Mouse (Mus musculus) limb, embryonic 10.5 days (tissue): ENCODE measurements at regions not wholly inside any gene's neighbourhood (a gene's known extent, or its start where the extent isn't known, plus 50 kb on each side); places are given as distances from the start of the nearest gene placed in this dataset.

Experiments
- DNase-seq: peaks from one replicate; pipeline ENCODE4 v3.0.0-alpha.2; 2017; ENCODE audit warnings: low spot score
- H3K27ac ChIP-seq: fragments of 300-500 bp; sonication (generic); 2 replicates; pipeline ENCODE4 v1.5.1; 2016; ENCODE audit warnings: mild to moderate bottlenecking
- H3K27me3 ChIP-seq: fragments of 300-500 bp; sonication (generic); 2 replicates; pipeline ENCODE4 v1.6.1; 2016; ENCODE audit warnings: low read depth, mild to moderate bottlenecking; ENCODE audit not compliant: poor library complexity, severe bottlenecking
- H3K36me3 ChIP-seq: fragments of 300-500 bp; sonication (generic); 2 replicates; pipeline ENCODE4 v1.6.1; 2016; ENCODE audit warnings: mild to moderate bottlenecking, moderate library complexity
- H3K4me1 ChIP-seq: fragments of 300-500 bp; sonication (generic); 2 replicates; pipeline ENCODE4 v1.6.1; 2016
- H3K4me3 ChIP-seq: fragments of 300-500 bp; sonication (generic); 2 replicates; pipeline ENCODE4 v1.5.1; 2016; ENCODE audit warnings: mild to moderate bottlenecking, moderate library complexity
- H3K9me3 ChIP-seq: fragments of 300-500 bp; sonication (generic); replicated peaks from 2 replicates; pipeline ENCODE4 v1.6.1; 2016; ENCODE audit warnings: mild to moderate bottlenecking
- WGBS: fragments of 180-500 bp; shearing (Covaris S2); methylation state at CpG from one replicate; pipeline ENCODE4 v1.1.7; 2016; 5-methylcytosine and 5-hydroxymethylcytosine counted together

- H3K27ac ChIP-seq = no peak overlapping the region
- DNase-seq = no peak
- 77% methylated on average over 7 of the region's 7 CpGs for WGBS
These were observed 846.7 kb downstream of the Synb start for GRCm38 (mm10) chr14:68447240-68447923.

DNA sequence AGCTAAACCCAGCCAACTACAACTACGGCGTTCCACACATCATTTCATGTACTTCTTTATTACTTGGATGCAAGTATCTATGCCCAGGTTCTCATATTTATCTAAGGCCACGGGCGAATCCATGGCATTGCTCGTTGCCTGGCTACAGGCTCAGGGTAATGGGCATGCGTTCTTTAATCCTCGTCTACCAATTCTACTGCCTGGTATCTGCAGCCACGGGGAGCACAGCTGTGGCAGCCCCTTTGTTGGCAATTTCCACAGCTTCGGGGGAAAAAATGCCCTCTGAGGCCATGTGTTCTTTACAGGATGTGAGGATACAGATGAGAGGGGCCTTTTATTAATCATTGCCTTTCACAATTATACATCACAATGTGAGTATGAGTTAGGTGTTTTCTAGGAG is 860.8 kb downstream of the Synb start:
- Histone ChIP-seq H3K27ac (no peak overlapping the region), H3K4me3 (no peak overlapping the region), H3K9me3 (no peaks in the 10 kb centered on the region), H3K4me1 (no peaks in the 10 kb centered on the region), H3K27me3 (no peaks in the 10 kb centered on the region), H3K36me3 (no peaks in the 10 kb centered on the region)
- WGBS = 94% methylated on average over 9 of the region's 9 CpGs
- no peak for DNase-seq

More at GRCm38 (mm10) chr14:68447240-68447923, 846.7 kb downstream of the Synb start:
- no peak overlapping the region for H3K4me3 ChIP-seq
- H3K9me3 ChIP-seq = no peaks in the 10 kb centered on the region
- H3K27me3 ChIP-seq = no peaks in the 10 kb centered on the region
- H3K4me1 ChIP-seq = no peaks in the 10 kb centered on the region
- H3K36me3 ChIP-seq = no peaks in the 10 kb centered on the region

DNA sequence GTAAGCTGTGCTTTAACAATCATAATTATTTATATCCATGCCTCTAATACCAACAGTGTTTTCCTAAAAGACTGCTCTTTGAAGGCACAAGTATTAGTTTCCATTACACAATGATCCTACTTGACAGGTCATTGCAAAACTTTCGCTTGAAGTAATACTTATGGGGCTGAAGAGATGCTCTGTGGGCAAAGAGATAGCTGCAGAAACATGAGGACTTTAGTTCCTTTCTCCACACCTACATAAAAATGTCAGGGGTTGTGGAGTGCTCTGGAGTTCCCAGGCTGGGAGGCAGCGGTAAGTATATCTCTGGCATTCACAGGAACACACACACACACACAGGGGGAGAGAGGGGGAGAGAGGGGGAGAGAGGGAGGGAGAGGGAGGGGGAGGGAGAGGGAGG is 862.0 kb downstream of the Synb start:
- WGBS = 70% methylated on average over 2 of the region's 2 CpGs
- H3K27ac ChIP-seq = no peak overlapping the region
- no peaks in the 10 kb centered on the region for H3K4me1 ChIP-seq
- no peaks in the 10 kb centered on the region for H3K9me3 ChIP-seq
- no peaks in the 10 kb centered on the region for H3K27me3 ChIP-seq
- no peak overlapping the region for H3K4me3 ChIP-seq
- no peak for DNase-seq
- no peaks in the 10 kb centered on the region for H3K36me3 ChIP-seq

DNA sequence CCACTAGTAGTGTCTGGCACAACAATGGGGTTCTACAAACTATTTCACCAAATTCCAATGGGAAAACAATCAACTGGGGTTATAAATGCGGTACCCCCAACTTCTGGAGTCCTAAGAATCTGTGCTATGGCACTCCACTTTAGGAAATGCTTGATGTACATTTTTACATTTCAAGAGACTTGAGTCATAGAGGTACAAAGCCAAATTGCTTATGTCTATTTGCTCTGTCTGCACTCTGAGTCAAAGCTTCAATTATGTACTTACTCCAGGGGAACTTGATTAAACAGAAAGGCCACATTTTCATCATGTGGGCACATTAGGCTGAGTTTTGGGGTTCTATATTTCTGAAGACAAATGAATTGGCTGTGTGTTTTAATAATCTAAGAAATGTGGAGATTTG is 866.9 kb downstream of the Synb start:
- no peaks in the 10 kb centered on the region for H3K36me3 ChIP-seq
- no peak overlapping the region for H3K4me3 ChIP-seq
- no peak overlapping the region for H3K27ac ChIP-seq
- WGBS = 96% methylated on average over 1 of the region's 1 CpGs
- no peaks in the 10 kb centered on the region for H3K9me3 ChIP-seq
- H3K4me1 ChIP-seq = no peaks in the 10 kb centered on the region
- H3K27me3 ChIP-seq = no peaks in the 10 kb centered on the region
- DNase-seq = no peak

DNA sequence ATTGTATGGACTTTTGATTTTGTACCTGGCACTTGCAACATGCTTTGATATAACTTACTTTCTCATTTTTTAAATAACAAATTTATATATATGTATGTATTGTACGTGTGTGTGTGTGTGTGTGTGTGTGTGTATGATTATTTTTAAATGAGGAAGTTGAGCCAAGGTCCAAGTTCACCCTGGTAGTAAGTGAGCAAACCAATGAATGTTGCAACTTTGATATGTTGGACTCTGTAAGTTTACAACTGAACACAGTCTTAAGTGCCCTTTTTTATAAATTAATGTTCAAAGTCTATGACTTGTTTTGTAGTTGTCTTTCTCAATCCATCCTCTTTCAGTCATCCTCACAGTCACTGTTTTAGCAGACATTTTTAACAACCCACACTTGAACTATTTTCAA is 901.7 kb downstream of the Synb start:
- Histone ChIP-seq H3K4me1 (no peaks in the 10 kb centered on the region), H3K9me3 (no peaks in the 10 kb centered on the region), H3K4me3 (no peak overlapping the region), H3K27me3 (no peaks in the 10 kb centered on the region), H3K27ac (no peak overlapping the region), H3K36me3 (no peaks in the 10 kb centered on the region)
- DNase-seq = no peak
- WGBS = 84% methylated on average over 1 of the region's 1 CpGs

GRCm38 (mm10) chr14:68391875-68392274 is 902.2 kb downstream of the Synb start:
- H3K4me3 ChIP-seq = no peak overlapping the region
- no peak for DNase-seq
- H3K36me3 ChIP-seq = no peaks in the 10 kb centered on the region
- 38% methylated on average over 3 of the region's 3 CpGs for WGBS
- H3K4me1 ChIP-seq = no peaks in the 10 kb centered on the region
- H3K27ac ChIP-seq = no peak overlapping the region
- no peaks in the 10 kb centered on the region for H3K9me3 ChIP-seq
- no peaks in the 10 kb centered on the region for H3K27me3 ChIP-seq

- no peak for DNase-seq
- 81% methylated on average over 7 of the region's 7 CpGs for WGBS
These were observed 912.4 kb downstream of the Synb start for GRCm38 (mm10) chr14:68381741-68382140.

DNA sequence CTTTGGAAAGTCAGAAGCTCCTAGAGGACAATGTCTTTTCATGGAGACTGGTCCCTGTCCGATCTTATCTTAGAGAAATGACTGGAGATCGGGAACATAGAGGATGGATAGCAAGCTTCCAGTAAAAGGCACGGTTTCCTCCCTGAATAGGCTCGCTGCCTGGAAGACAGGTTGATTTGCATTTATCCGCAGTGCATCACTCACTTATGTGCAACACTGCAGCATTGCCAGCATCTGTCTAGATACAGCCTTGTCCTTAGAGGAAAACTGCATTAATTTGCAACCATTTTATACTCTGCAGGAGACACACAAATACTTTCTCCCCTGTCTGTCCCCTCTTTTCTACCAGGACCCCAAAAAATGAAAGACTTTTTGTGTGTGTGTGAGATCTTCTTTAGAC is 926.4 kb downstream of the Synb start:
- H3K27me3 ChIP-seq = no peaks in the 10 kb centered on the region
- H3K36me3 ChIP-seq = no peaks in the 10 kb centered on the region
- DNase-seq = no peak
- H3K4me3 ChIP-seq = no peak overlapping the region
- H3K27ac ChIP-seq = no peak overlapping the region
- no peaks in the 10 kb centered on the region for H3K4me1 ChIP-seq
- H3K9me3 ChIP-seq = no peaks in the 10 kb centered on the region
- WGBS = 88% methylated on average over 5 of the region's 5 CpGs

More at GRCm38 (mm10) chr14:68381741-68382140, 912.4 kb downstream of the Synb start:
- Histone ChIP-seq H3K27me3 (no peaks in the 10 kb centered on the region), H3K27ac (no peak overlapping the region), H3K36me3 (no peaks in the 10 kb centered on the region), H3K4me1 (no peaks in the 10 kb centered on the region), H3K4me3 (no peak overlapping the region), H3K9me3 (no peaks in the 10 kb centered on the region)

GRCm38 (mm10) chr14:68363892-68364291 is 930.2 kb downstream of the Synb start:
- H3K36me3 ChIP-seq = no peaks in the 10 kb centered on the region
- H3K4me1 ChIP-seq = no peaks in the 10 kb centered on the region
- H3K4me3 ChIP-seq = no peak overlapping the region
- no peaks in the 10 kb centered on the region for H3K9me3 ChIP-seq
- no peak overlapping the region for H3K27ac ChIP-seq
- no peak for DNase-seq
- 87% methylated on average over 2 of the region's 2 CpGs for WGBS
- no peaks in the 10 kb centered on the region for H3K27me3 ChIP-seq

DNA sequence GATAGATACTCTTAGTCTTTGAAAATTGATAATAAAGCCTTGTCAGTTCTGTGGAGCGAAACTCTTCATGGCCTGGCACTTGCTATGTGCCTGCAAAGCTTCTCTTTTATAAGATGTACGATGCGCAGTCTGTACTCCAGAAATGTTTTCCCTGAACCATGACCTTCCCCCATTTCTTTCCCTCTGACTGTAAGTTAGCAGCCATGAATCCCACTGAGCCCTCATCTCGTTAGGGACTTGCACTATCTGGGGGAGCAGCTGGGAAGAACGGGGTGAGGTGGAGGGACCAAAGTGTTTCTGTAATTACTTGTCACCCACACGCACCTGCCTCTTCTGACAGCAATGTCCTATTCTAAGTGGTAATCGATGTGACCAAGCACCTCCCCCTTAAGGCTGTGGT is 932.1 kb downstream of the Synb start:
- no peak overlapping the region for H3K27ac ChIP-seq
- H3K4me1 ChIP-seq = no peaks in the 10 kb centered on the region
- WGBS = 72% methylated on average over 7 of the region's 7 CpGs
- H3K4me3 ChIP-seq = no peak overlapping the region
- no peaks in the 10 kb centered on the region for H3K36me3 ChIP-seq
- DNase-seq = no peak
- H3K9me3 ChIP-seq = no peaks in the 10 kb centered on the region
- H3K27me3 ChIP-seq = no peaks in the 10 kb centered on the region

- 88% methylated on average over 6 of the region's 6 CpGs for WGBS
- DNase-seq = no peak
- H3K27ac ChIP-seq = no peak overlapping the region
- no peaks in the 10 kb centered on the region for H3K4me1 ChIP-seq
- no peaks in the 10 kb centered on the region for H3K9me3 ChIP-seq
- H3K36me3 ChIP-seq = no peaks in the 10 kb centered on the region
- H3K4me3 ChIP-seq = no peak overlapping the region
- no peaks in the 10 kb centered on the region for H3K27me3 ChIP-seq
These were observed 932.6 kb downstream of the Synb start for GRCm38 (mm10) chr14:68361481-68361880.

DNA sequence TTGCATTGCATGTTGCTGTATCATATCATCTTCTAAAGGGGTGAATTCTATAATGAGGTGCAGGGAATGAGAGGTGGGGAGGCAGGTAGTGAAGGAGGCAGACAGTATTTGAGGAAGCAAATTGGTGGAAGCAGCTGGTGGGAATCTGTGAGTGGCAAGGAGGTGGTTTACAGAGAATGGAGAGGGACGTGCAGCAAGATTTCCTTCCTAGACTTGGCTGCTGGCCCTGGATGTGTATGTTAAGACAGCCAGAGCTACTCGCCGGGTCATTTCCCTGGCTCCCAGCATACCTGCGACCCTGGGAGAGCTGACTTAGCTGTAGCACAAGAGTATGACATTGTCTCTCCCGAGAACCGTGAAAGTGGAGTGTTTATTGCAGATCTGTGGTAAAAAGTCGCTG is 937.7 kb downstream of the Synb start:
- H3K36me3 ChIP-seq = no peaks in the 10 kb centered on the region
- H3K27ac ChIP-seq = no peak overlapping the region
- no peak overlapping the region for H3K4me3 ChIP-seq
- DNase-seq = no peak
- H3K27me3 ChIP-seq = no peaks in the 10 kb centered on the region
- no peaks in the 10 kb centered on the region for H3K9me3 ChIP-seq
- H3K4me1 ChIP-seq = no peaks in the 10 kb centered on the region
- 87% methylated on average over 7 of the region's 7 CpGs for WGBS

GRCm38 (mm10) chr14:68355462-68355905 is 938.6 kb downstream of the Synb start:
- Histone ChIP-seq H3K27ac (no peak overlapping the region), H3K4me1 (no peaks in the 10 kb centered on the region), H3K9me3 (no peaks in the 10 kb centered on the region), H3K27me3 (no peaks in the 10 kb centered on the region), H3K4me3 (no peak overlapping the region), H3K36me3 (no peaks in the 10 kb centered on the region)
- WGBS = 82% methylated on average over 8 of the region's 8 CpGs
- DNase-seq = no peak

DNA sequence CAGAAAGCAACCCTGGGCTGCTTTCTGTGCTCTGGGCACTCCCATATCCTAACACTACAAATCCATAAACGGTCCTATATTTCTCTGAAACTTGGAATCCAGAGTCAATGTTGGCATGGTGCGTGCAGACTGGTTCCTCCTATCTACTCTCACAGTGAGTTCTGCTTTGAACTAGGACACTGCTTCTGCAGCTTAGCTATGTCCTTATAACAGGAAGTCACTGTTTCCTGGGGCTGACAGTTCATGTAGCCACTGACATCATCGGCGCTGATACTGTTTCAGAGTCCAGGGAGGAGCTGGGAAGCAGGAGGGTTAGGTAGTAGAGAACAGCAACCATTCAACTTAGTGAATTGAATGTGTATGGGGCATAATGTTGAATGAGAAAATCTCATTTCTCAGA is 948.6 kb downstream of the Synb start:
- Histone ChIP-seq H3K27ac (no peak overlapping the region), H3K9me3 (no peaks in the 10 kb centered on the region), H3K4me1 (no peaks in the 10 kb centered on the region), H3K27me3 (no peaks in the 10 kb centered on the region), H3K4me3 (no peak overlapping the region), H3K36me3 (no peaks in the 10 kb centered on the region)
- WGBS = 76% methylated on average over 4 of the region's 4 CpGs
- no peak for DNase-seq
